In genomic region chr4:41118706-41119292, GRCm38 (mm10) we compare ENCODE assay signal across 8 mouse cellular contexts. TPM values are rescaled to one million over a fixed set of nuclear protein-coding genes. Genes with fewer than 3 reads are reported as not detected.
DNase-seq lines count a peak whose midpoint lies in the region; ATAC-seq lines count a peak whose summit lies in the region.

No protein-coding gene starts in this region.

- WGBS in embryonic facial prominence, embryonic 10.5 days = 76% methylated on average over 11 of the region's 11 CpGs
- WGBS in stomach, embryonic 16.5 days = 72% methylated on average over 11 of the region's 11 CpGs

- peaks cover 93% of the 10 kb centered on the region for H3K36me3 ChIP-seq in embryonic facial prominence, embryonic 10.5 days (replicated peaks)
- H3K36me3 ChIP-seq in stomach, embryonic 16.5 days (ENCODE audit: control insufficient read depth, insufficient read depth, low read length) = peaks cover 15% of the 10 kb centered on the region

- no peak overlapping the region for H3K27ac ChIP-seq in embryonic facial prominence, embryonic 10.5 days (replicated peaks)
- H3K27ac ChIP-seq in stomach, embryonic 16.5 days (ENCODE audit: low read length) = no peak overlapping the region

- intact Hi-C loops in left cerebral cortex, postnatal 25 days (cut with DNase I) = loop anchor here (1.0 kb wide), 1 partner anchor 68 kb away; no protein-coding TSS in a partner anchor

- no peaks in the 10 kb centered on the region for H3K27me3 ChIP-seq in embryonic facial prominence, embryonic 10.5 days (replicated peaks; ENCODE audit: low read depth, poor library complexity, severe bottlenecking)
- no peaks in the 10 kb centered on the region for H3K27me3 ChIP-seq in stomach, embryonic 16.5 days (ENCODE audit: control insufficient read depth, insufficient read depth, low read length)

- H3K4me1 ChIP-seq in embryonic facial prominence, embryonic 10.5 days = peaks cover 23% of the 10 kb centered on the region
- peaks cover 7% of the 10 kb centered on the region for H3K4me1 ChIP-seq in stomach, embryonic 16.5 days (ENCODE audit: control insufficient read depth, insufficient read depth, low read length)

- ATAC-seq in hematopoietic stem cell, adult 5-6 weeks (replicated peaks in 1 of 2; ENCODE audit: insufficient read depth in 1 of 2, low FRiP score in 2 of 2, low TSS enrichment in 1 of 2, low read depth in 1 of 2, poor library complexity in 2 of 2, severe bottlenecking in 2 of 2) = peak; percentile 48 to 63; a peak in 3 of 4 replicates
- ATAC-seq in stomach, embryonic 16.5 days (ENCODE audit: insufficient read depth, low FRiP score) = peak; percentile 49; the same call in 1 of the 2 replicates

- H3K9me3 ChIP-seq in embryonic facial prominence, embryonic 10.5 days = no peaks in the 10 kb centered on the region
- H3K9me3 ChIP-seq in stomach, embryonic 16.5 days (replicated peaks; ENCODE audit: control insufficient read depth, low read length) = no peaks in the 10 kb centered on the region

- no peak overlapping the region for H3K4me3 ChIP-seq in embryonic facial prominence, embryonic 10.5 days
- H3K4me3 ChIP-seq in stomach, embryonic 16.5 days (replicated peaks; ENCODE audit: low read length) = no peak overlapping the region

- H3K4me2 ChIP-seq in stomach, embryonic 16.5 days (ENCODE audit: low read depth, low read length) = no peak overlapping the region

- H3K9ac ChIP-seq in stomach, embryonic 16.5 days (ENCODE audit: low read length) = no peak overlapping the region

- peak; percentile 65 for DNase-seq in layer of hippocampus, adult 11-12 months (ENCODE audit: low spot score)
- DNase-seq in layer of hippocampus, postnatal 36 days = no peak
- DNase-seq in NIH3T3 (ENCODE audit: low read depth) = peak; percentile 87
- DNase-seq in embryonic facial prominence, embryonic 10.5 days (ENCODE audit: low spot score) = peak; percentile 76
- DNase-seq in left cerebral cortex, postnatal 25 days (ENCODE audit: low spot score in 2 of 2) = peak; percentile 58 to 61
- peak; percentile 67 for DNase-seq in mesoderm, embryonic 11.5 days (ENCODE audit: low read depth, low spot score)

RNA-seq across cellular contexts. Expression of gene Nol6, which starts 5.5 kb away (rescaled TPM):
- 100 to 1,000 TPM in 1 of 2 experiments, 10 to 100 TPM in 1; 96.0 to 103 TPM for total RNA-seq in layer of hippocampus, postnatal 36 days (2021)
- polyA plus RNA-seq in embryonic facial prominence, embryonic 10.5 days (2016; fragmentation: Nextera tagmentation; extraction: Ambion mirVana) = 34.5 and 36.8 TPM in 2 replicates
- total RNA-seq in hematopoietic stem cell, adult 5-6 weeks (2017) = 19.9 and 25.8 TPM in 2 replicates
- 10 to 100 TPM; 80.2 to 89.6 TPM for total RNA-seq in left cerebral cortex, postnatal 25 days (2021)
- 24.2 and 27.1 TPM in 2 replicates for polyA plus RNA-seq in stomach, embryonic 16.5 days (2015; fragmentation: Nextera tagmentation; extraction: Ambion mirVana)

RNA-seq across cellular contexts. Expression of gene Ube2r2, which starts 16.7 kb away (rescaled TPM):
- total RNA-seq in layer of hippocampus, postnatal 36 days (2021) = 10 to 100 TPM; 76.6 to 79.2 TPM
- 95.7 and 96.7 TPM in 2 replicates for polyA plus RNA-seq in embryonic facial prominence, embryonic 10.5 days (2016; fragmentation: Nextera tagmentation; extraction: Ambion mirVana)
- total RNA-seq in hematopoietic stem cell, adult 5-6 weeks (2017) = 37.9 and 52.8 TPM in 2 replicates
- total RNA-seq in left cerebral cortex, postnatal 25 days (2021) = 10 to 100 TPM; 84.1 to 87.1 TPM
- polyA plus RNA-seq in stomach, embryonic 16.5 days (2015; fragmentation: Nextera tagmentation; extraction: Ambion mirVana) = 54.7 and 59.9 TPM in 2 replicates

RNA-seq across cellular contexts. Expression of gene Aqp3, which starts 20.8 kb away (rescaled TPM):
- total RNA-seq in layer of hippocampus, postnatal 36 days (2021) = not detected
- polyA plus RNA-seq in embryonic facial prominence, embryonic 10.5 days (2016; fragmentation: Nextera tagmentation; extraction: Ambion mirVana) = 2.9 and 4.5 TPM in 2 replicates
- total RNA-seq in hematopoietic stem cell, adult 5-6 weeks (2017) = not detected in 2 replicates
- total RNA-seq in left cerebral cortex, postnatal 25 days (2021) = not detected
- polyA plus RNA-seq in stomach, embryonic 16.5 days (2015; fragmentation: Nextera tagmentation; extraction: Ambion mirVana) = 101 and 127 TPM in 2 replicates

Comparison
In these comparisons a context has a peak if more than half of its experiments do, and no peak if none do; other contexts are left out.
1. DNase-seq: peak in layer of hippocampus, adult 11-12 months (single experiment), NIH3T3 (single experiment), embryonic facial prominence, embryonic 10.5 days (single experiment), left cerebral cortex, postnatal 25 days (2 of 2) and mesoderm, embryonic 11.5 days (single experiment); none in layer of hippocampus, postnatal 36 days (0 of 2).